Comparison of ENCODE assay signal across 19 mouse cellular contexts in genomic region chr12:95392821-95393220, GRCm38 (mm10).
DNase-seq lines count a peak whose midpoint lies in the region; ATAC-seq lines count a peak whose summit lies in the region.
"Had no signal": no experiment of that assay in that cellular context is flagged by ENCODE, and none has a peak within 500 bp of the region (broad histone marks: within the 10 kb centered on the region; RNA-seq: fewer than 3 reads in every experiment).

No protein-coding gene starts in this region.

- H3K4me2 ChIP-seq in neural tube, embryonic 11.5 days (ENCODE audit: low read depth) = no peak overlapping the region
- no peak overlapping the region for H3K4me2 ChIP-seq in forebrain, embryonic 15.5 days (replicated peaks)
- no peak overlapping the region for H3K4me2 ChIP-seq in liver, embryonic 11.5 days
- H3K4me2 ChIP-seq: embryonic facial prominence, embryonic 15.5 days; heart, embryonic 11.5 days; limb, embryonic 15.5 days; neural tube, embryonic 12.5 days had no signal

- WGBS in neural tube, embryonic 11.5 days = 46% methylated on average over 1 of the region's 1 CpGs
- WGBS in forebrain, embryonic 15.5 days = 38% methylated on average over 1 of the region's 1 CpGs
- WGBS in liver, embryonic 11.5 days = 81% methylated on average over 1 of the region's 1 CpGs

- DNase-seq in layer of hippocampus, adult 11-12 months (ENCODE audit: low spot score) = peak; percentile 4
- DNase-seq in layer of hippocampus, adult 9-10 months (ENCODE audit: low spot score) = no peak
- DNase-seq in neural tube, embryonic 11.5 days (ENCODE audit: low spot score) = no peak
- no peak for DNase-seq in neural tube, embryonic 10.5 days (ENCODE audit: extremely low spot score, low spot score)
- no peak for DNase-seq in lung, postnatal 25 days (ENCODE audit: low spot score)
- DNase-seq in liver, embryonic 11.5 days (ENCODE audit: low spot score) = no peak
- DNase-seq: adrenal gland, adult 2 months; cerebellum, adult 8-10 months; cerebellum, postnatal 36 days; embryo, embryonic 11 days; gastrocnemius, postnatal 10 days; kidney, adult 11 months; right cerebral cortex, postnatal 14 days had no signal

- H3K9me3 ChIP-seq in neural tube, embryonic 11.5 days (ENCODE audit: control insufficient read depth, low read length) = no peaks in the 10 kb centered on the region
- no peaks in the 10 kb centered on the region for H3K9me3 ChIP-seq in forebrain, embryonic 15.5 days
- no peaks in the 10 kb centered on the region for H3K9me3 ChIP-seq in liver, embryonic 11.5 days (ENCODE audit: control insufficient read depth, low read length)
- H3K9me3 ChIP-seq: embryonic facial prominence, embryonic 15.5 days; limb, embryonic 15.5 days; neural tube, embryonic 12.5 days had no signal

- no peaks in the 10 kb centered on the region for H3K36me3 ChIP-seq in neural tube, embryonic 11.5 days (ENCODE audit: control insufficient read depth, insufficient read depth, low read length)
- no peaks in the 10 kb centered on the region for H3K36me3 ChIP-seq in forebrain, embryonic 15.5 days
- no peaks in the 10 kb centered on the region for H3K36me3 ChIP-seq in liver, embryonic 11.5 days (ENCODE audit: control insufficient read depth, insufficient read depth, low read length)
- H3K36me3 ChIP-seq: embryonic facial prominence, embryonic 15.5 days; limb, embryonic 15.5 days; neural tube, embryonic 12.5 days had no signal

- no peak overlapping the region for H3K4me3 ChIP-seq in neural tube, embryonic 11.5 days (ENCODE audit: low read depth, low read length)
- no peak overlapping the region for H3K4me3 ChIP-seq in forebrain, embryonic 15.5 days
- no peak overlapping the region for H3K4me3 ChIP-seq in liver, embryonic 11.5 days (ENCODE audit: low read depth, low read length)
- H3K4me3 ChIP-seq: embryonic facial prominence, embryonic 15.5 days; limb, embryonic 15.5 days; neural tube, embryonic 12.5 days had no signal

- no peaks in the 10 kb centered on the region for H3K27me3 ChIP-seq in neural tube, embryonic 11.5 days (ENCODE audit: control insufficient read depth, insufficient read depth, low read length)
- no peaks in the 10 kb centered on the region for H3K27me3 ChIP-seq in forebrain, embryonic 15.5 days
- no peaks in the 10 kb centered on the region for H3K27me3 ChIP-seq in liver, embryonic 11.5 days (replicated peaks; ENCODE audit: control insufficient read depth, insufficient read depth, low read length)
- H3K27me3 ChIP-seq: embryonic facial prominence, embryonic 15.5 days; limb, embryonic 15.5 days; neural tube, embryonic 12.5 days had no signal

- ATAC-seq in neural tube, embryonic 11.5 days (ENCODE audit: insufficient read depth, low FRiP score, low TSS enrichment) = peak; percentile 53; the same call in 1 of the 2 replicates
- peak; percentile 91 for ATAC-seq in forebrain, embryonic 15.5 days (replicated peaks)
- ATAC-seq in liver, embryonic 11.5 days (replicated peaks; ENCODE audit: low FRiP score) = no peak
- ATAC-seq: lung, postnatal 0 days had no signal

- H3K9ac ChIP-seq in neural tube, embryonic 11.5 days (ENCODE audit: low read length) = no peak overlapping the region
- no peak overlapping the region for H3K9ac ChIP-seq in forebrain, embryonic 15.5 days (replicated peaks)
- no peak overlapping the region for H3K9ac ChIP-seq in liver, embryonic 11.5 days (ENCODE audit: low read depth, low read length)
- H3K9ac ChIP-seq: embryonic facial prominence, embryonic 15.5 days; limb, embryonic 15.5 days; neural tube, embryonic 12.5 days had no signal

- no peaks in the 10 kb centered on the region for H3K4me1 ChIP-seq in neural tube, embryonic 11.5 days (ENCODE audit: control insufficient read depth, insufficient read depth, low read length)
- peaks cover 7% of the 10 kb centered on the region for H3K4me1 ChIP-seq in forebrain, embryonic 15.5 days
- no peaks in the 10 kb centered on the region for H3K4me1 ChIP-seq in liver, embryonic 11.5 days (replicated peaks; ENCODE audit: control insufficient read depth, insufficient read depth, low read length)
- H3K4me1 ChIP-seq: embryonic facial prominence, embryonic 15.5 days; limb, embryonic 15.5 days; neural tube, embryonic 12.5 days had no signal

- H3K27ac ChIP-seq in neural tube, embryonic 11.5 days (ENCODE audit: low read depth, low read length) = no peak overlapping the region
- peak overlapping the region; percentile 47 for H3K27ac ChIP-seq in forebrain, embryonic 15.5 days (replicated peaks)
- H3K27ac ChIP-seq in liver, embryonic 11.5 days (ENCODE audit: low read depth, low read length) = no peak overlapping the region
- H3K27ac ChIP-seq: embryonic facial prominence, embryonic 15.5 days; limb, embryonic 15.5 days; neural tube, embryonic 12.5 days had no signal
